Mouse (Mus musculus) heart, embryonic 16.5 days (tissue): ENCODE data around the gene Ehbp1. TPM values are rescaled to one million over a fixed set of nuclear protein-coding genes. Genes with fewer than 3 reads are reported as not detected.

ENCODE experiments used
- ATAC-seq: fragments of 200-750 bp; cut with Nextera tagmentation; replicated peaks from 2 replicates; pipeline ENCODE4 v1.8.0; 2017; ENCODE audit warnings: moderate number of reproducible peaks; ENCODE audit not compliant: insufficient read depth, low FRiP score; ENCODE audit errors: extremely low read depth
- H3K27ac ChIP-seq: fragments of 300-500 bp; sonication (generic); 2 replicates; pipeline ENCODE4 v1.5.1; 2014; ENCODE audit warnings: mild to moderate bottlenecking, low read length, control low read depth, moderate library complexity
- H3K27me3 ChIP-seq: fragments of 300-500 bp; sonication (generic); 2 replicates; pipeline ENCODE4 v1.6.1; 2014; ENCODE audit warnings: low read length, mixed read lengths; ENCODE audit not compliant: control insufficient read depth, insufficient read depth
- H3K36me3 ChIP-seq: fragments of 300-500 bp; sonication (generic); 2 replicates; pipeline ENCODE4 v1.6.1; 2014; ENCODE audit not compliant: control insufficient read depth, insufficient read depth
- H3K4me1 ChIP-seq: fragments of 300-500 bp; sonication (generic); 2 replicates; pipeline ENCODE4 v1.6.1; 2014; ENCODE audit warnings: low read length, mixed read lengths; ENCODE audit not compliant: control insufficient read depth, insufficient read depth
- H3K4me2 ChIP-seq: fragments of 300-500 bp; sonication (generic); 2 replicates; pipeline ENCODE4 v1.6.1; 2014; ENCODE audit warnings: low read depth, mild to moderate bottlenecking, control low read depth, low read length
- H3K4me3 ChIP-seq: fragments of 300-500 bp; sonication (generic); 2 replicates; pipeline ENCODE4 v1.5.1; 2014; ENCODE audit warnings: mild to moderate bottlenecking, control low read depth, low read length
- H3K9ac ChIP-seq: fragments of 300-500 bp; sonication (generic); 2 replicates; pipeline ENCODE4 v1.6.1; 2014; ENCODE audit warnings: low read length, control low read depth
- H3K9me3 ChIP-seq: fragments of 300-500 bp; sonication (generic); replicated peaks from 2 replicates; pipeline ENCODE4 v1.6.1; 2016; ENCODE audit warnings: low read length; ENCODE audit not compliant: control insufficient read depth
- WGBS: fragments of 180-500 bp; shearing (Covaris S2); extraction: QIAGEN DNeasy Blood & Tissue Kit; methylation state at CpG from one replicate; pipeline ENCODE4 v1.1.7; 2014; 5-methylcytosine and 5-hydroxymethylcytosine counted together
- polyA plus RNA-seq: library from polyadenylated mRNA; unstranded; fragments of >200 nt; fragmentation: Nextera tagmentation; extraction: Ambion mirVana; gene quantifications from 2 replicates; pipeline ENCODE4 v1.2.1, GENCODE M21; 2015

The Ehbp1 gene
- polyA plus RNA-seq, 1 experiment from 2014 or later, result 55.8 TPM

DNA sequence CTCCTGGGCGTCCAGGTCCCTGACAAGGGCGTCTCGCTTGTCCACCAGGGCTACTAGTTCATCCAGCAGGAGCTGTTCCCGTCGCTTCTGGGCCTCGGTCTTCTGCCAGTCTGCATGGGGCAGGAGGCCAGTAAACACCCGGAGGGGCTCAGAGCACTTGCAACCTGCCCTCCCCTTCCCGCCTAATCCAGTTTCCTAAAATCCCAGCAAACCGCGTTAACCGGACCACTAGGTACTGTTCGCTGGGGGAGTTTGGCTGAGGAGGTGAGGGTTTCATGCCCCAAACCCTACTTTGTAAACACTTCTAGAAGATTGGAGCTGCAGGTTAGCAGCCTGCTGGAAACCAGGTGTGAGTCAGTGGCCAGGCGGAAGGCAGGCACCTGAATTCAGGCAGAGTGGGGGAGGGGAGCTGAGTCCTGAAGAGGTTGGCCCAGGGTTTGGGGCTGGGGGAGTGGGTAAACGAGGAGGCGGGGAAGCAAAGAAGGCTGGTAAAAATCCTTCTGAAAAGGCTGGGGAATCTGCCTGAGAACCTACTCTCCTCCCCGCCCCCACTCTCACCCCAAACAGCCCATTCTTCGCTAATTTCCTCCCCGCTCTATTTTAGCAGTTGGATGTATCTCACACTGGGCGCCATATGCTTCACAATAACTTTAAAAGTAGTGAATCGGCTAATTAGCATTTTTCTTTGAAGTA is 334.9 kb downstream of the Ehbp1 start:
- Histone ChIP-seq H3K36me3 (peaks cover 8% of the 10 kb centered on the region), H3K27me3 (peaks cover 31% of the 10 kb centered on the region), H3K27ac (no peak overlapping the region), H3K9me3 (no peaks in the 10 kb centered on the region), H3K4me2 (no peak overlapping the region), H3K4me1 (peaks cover 15% of the 10 kb centered on the region; the same call in 1 of the 2 replicates), H3K9ac (no peak overlapping the region), H3K4me3 (no peak overlapping the region)
- ATAC-seq, result no peak
- WGBS, result 41% methylated on average over 20 of the region's 20 CpGs

DNA sequence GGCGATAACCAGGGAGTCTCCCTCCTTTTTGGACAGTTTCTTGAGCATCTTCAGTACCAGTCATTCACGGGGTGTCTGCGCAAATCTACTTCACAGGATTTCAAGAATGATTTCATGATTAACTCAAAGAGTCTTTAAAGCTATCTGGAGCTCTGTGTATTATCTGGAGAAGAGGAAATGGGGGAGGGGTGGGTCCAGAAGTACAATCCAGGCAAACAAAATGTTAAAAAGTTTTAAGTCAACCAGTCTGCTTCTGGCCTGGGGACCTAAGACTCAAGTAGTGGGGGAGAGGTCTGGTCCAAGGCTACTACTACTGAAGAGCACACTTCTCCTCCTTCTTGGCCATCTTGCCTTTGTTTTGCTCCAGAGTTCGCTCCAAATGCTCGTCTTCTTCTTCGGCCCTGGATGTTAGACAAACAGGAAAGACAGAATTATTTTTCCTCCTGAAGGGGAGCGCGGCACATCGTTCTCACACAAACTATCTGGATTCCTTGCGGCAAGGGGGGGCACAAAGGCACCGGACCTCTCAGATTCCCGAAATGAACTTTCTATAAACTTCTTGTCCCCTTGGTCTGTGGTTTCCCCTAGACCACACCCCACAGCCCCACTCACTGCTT is 335.5 kb downstream of the Ehbp1 start:
- Histone ChIP-seq H3K9me3 (no peaks in the 10 kb centered on the region), H3K36me3 (peaks cover 8% of the 10 kb centered on the region), H3K4me2 (no peak overlapping the region), H3K27ac (no peak overlapping the region), H3K27me3 (peaks cover 33% of the 10 kb centered on the region), H3K4me3 (no peak overlapping the region), H3K9ac (no peak overlapping the region), H3K4me1 (peaks cover 19% of the 10 kb centered on the region; the same call in 1 of the 2 replicates)
- no peak for ATAC-seq
- 66% methylated on average over 12 of the region's 12 CpGs for WGBS

DNA sequence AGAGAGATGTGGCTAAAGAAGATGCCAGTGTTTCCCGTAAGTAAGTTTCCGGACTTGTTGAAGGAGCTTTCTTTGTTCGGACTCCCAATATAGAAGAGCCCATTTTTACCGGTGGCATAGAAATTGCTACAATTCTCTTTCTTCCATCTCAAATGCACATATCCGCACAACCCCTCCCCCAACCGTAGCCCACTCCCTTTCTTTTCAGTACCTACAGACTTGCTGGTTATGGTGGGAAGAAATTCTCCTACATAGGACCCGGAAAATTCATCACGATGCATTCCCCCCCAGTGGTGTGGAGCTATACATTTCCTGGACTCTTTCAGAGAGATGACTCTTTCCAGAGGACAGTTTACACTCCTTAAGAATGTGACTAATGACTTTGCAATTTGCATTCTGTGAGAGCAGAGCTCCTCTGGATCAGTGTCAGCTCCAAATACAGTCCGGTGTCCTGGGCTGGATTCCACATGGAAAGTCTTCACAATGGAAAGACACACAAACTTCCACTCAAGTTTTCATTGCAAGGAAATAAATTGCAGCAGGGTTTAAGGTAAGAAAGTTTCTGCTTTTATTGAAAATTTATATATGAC is 336.7 kb downstream of the Ehbp1 start:
- H3K36me3 ChIP-seq, result peaks cover 8% of the 10 kb centered on the region
- WGBS, result 54% methylated on average over 9 of the region's 9 CpGs
- no peak overlapping the region for H3K27ac ChIP-seq
- H3K9ac ChIP-seq, result no peak overlapping the region
- peaks cover 26% of the 10 kb centered on the region; the same call in 1 of the 2 replicates for H3K4me1 ChIP-seq
- H3K4me2 ChIP-seq, result no peak overlapping the region
- no peaks in the 10 kb centered on the region for H3K9me3 ChIP-seq
- no peak for ATAC-seq
- H3K4me3 ChIP-seq, result no peak overlapping the region
- peaks cover 44% of the 10 kb centered on the region for H3K27me3 ChIP-seq

DNA sequence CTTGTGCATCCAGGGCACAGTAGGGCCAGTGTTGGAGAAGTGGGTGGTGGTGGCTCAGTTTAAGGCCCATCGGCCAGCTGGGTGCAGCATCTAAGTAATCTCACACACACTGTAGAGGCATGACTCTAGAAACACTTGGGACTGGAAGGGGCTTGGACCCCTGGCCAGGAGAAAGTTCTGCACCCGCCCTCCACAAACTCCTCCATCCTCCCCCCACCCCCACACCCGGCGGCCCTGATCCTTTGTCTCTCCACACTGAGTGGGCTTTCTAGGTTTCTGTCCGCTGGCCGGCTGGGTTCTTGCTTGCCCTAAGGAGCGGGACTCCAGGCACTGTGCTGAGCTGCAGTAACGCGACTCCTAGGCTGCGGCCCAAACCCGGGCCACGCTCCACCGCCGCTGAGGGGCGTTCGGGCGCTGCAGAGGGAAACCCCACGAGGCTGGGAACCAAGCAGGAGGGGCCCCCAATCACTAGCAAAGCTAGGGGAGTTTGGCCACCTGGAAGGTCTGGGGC is 337.7 kb downstream of the Ehbp1 start:
- Histone ChIP-seq H3K9me3 (no peaks in the 10 kb centered on the region), H3K4me3 (peak overlapping the region; percentile 12; the same call in 1 of the 2 replicates), H3K4me1 (peaks cover 26% of the 10 kb centered on the region; the same call in 1 of the 2 replicates), H3K4me2 (peak overlapping the region; percentile 32; the same call in 1 of the 2 replicates), H3K9ac (no peak overlapping the region), H3K27me3 (peaks cover 53% of the 10 kb centered on the region), H3K36me3 (peaks cover 8% of the 10 kb centered on the region), H3K27ac (no peak overlapping the region)
- WGBS, result 12% methylated on average over 18 of the region's 18 CpGs
- no peak for ATAC-seq

DNA sequence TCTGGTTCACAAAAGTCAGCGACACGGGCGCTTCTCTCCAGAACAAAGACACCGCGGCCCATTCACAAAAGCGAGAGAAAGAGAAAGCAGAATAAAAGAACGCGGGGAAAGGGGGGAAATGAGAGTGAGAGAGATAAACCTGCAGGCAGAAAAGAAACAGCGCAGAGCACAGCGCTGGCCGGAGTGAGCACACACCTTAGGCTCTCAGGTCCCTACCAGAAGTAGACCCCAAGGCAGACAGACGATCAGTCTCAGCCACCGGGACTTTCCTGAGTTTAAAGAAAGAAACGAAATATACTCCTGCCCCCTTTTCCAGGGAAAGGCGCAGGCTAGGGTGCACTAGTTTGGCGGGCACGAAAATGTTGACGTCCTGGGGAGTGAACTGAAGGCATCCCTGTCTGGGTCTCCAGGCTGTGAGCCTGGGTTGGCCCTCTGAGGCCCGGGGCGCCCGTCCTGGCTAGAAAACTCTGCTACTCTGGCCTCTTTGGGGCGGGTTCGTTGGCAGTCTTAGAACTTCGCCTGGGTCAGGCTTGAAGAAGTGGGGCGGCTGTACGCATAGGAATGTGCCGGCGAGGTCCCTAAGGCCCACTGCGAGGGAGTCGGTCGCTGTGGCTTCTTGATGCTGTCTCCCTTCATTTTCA is 338.6 kb downstream of the Ehbp1 start:
- ATAC-seq, result no peak
- Histone ChIP-seq H3K4me2 (peak overlapping the region; percentile 95), H3K4me1 (peaks cover 25% of the 10 kb centered on the region; the same call in 1 of the 2 replicates), H3K9me3 (no peaks in the 10 kb centered on the region), H3K4me3 (peak overlapping the region; percentile 58), H3K27me3 (peaks cover 62% of the 10 kb centered on the region), H3K9ac (no peak overlapping the region; the same call in 1 of the 2 replicates), H3K27ac (no peak overlapping the region), H3K36me3 (peaks cover 8% of the 10 kb centered on the region)
- 3% methylated on average over 31 of the region's 31 CpGs for WGBS

DNA sequence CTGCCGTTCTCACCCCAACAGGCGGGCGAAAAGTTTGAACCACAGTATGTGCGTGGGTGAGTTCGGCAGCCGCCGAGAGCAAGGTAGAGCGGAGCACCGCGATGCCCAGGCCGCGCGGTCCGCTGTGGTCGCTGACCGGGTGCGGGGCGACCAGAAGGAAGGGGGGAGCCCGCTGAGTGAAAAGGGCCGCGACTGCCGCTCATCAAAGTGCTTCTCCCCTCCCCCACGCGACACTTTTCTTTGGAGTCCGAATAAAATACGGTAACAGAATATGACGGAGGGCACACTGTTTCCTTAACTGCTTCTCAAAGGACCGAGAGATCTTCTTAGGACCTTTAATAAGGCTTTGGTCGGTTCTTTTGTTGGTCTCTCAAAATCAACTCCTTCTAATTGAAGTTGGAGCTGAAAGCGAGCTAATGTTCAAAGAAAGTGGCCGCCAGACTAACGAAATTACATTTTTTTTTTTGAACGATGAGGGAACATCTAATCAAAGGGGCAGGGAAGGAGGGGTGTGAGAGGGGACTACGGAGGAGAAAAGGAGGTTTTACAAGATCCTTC is 339.2 kb downstream of the Ehbp1 start, which contains the start of gene Otx1:
Gene Otx1, minus strand, starts transcription at position 115 of the 558 bp plus-strand sequence.
- Histone ChIP-seq H3K4me2 (peak within 1 kb of the TSS; percentile 95), H3K36me3 (peaks cover 8% of the 10 kb centered on the region), H3K4me1 (peaks cover 24% of the 10 kb centered on the region; the same call in 1 of the 2 replicates), H3K4me3 (peak within 1 kb of the TSS; percentile 58), H3K27me3 (peaks cover 68% of the 10 kb centered on the region), H3K9me3 (no peaks in the 10 kb centered on the region), H3K27ac (no peak within 1 kb of the TSS), H3K9ac (peak within 1 kb of the TSS; percentile 67)
- WGBS, result 2% methylated on average over 34 of the region's 34 CpGs
- ATAC-seq, result no peak

DNA sequence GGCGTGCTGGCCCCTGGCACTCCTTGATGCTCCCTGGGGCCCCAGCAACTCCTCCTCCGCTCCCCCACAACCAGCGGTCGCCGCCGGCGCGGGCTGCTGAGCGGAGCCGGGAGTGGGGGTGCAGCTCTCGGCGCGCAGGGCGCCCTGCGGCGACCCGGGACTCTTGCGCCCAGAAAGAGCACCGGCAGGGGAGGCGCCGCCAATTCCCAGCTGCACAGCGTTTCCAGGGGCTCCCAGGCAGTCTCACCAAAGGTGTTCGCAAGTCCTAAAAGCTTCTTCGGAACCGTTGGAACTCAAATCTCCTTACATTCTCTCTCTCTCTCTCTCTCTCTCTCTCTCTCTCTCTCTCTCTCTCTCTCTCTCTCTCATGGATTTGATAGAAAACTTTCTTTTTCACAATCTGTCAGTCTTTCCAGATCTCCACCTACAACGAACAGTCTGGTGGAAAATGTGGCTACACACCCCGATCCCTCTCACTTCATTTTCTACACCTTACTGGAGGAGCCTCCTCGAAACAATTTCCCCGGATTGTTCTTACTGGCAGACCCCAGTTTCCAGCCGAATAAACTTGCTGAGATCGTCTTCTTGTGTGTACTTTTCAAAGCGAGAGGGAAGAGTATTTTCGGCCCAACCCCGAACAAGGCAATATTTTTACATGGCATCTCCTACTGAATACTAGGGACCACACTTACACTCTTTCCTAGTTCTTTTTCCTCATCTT is 339.9 kb downstream of the Ehbp1 start:
- no peaks in the 10 kb centered on the region for H3K9me3 ChIP-seq

More for the DNA sequence above, 339.9 kb downstream of the Ehbp1 start:
- H3K27ac ChIP-seq, result no peak overlapping the region
- H3K27me3 ChIP-seq, result peaks cover 71% of the 10 kb centered on the region
- WGBS, result under 1% methylated on average over 34 of the region's 34 CpGs
- H3K4me1 ChIP-seq, result peaks cover 26% of the 10 kb centered on the region; the same call in 1 of the 2 replicates
- peak overlapping the region; percentile 67 for H3K9ac ChIP-seq
- peaks cover 8% of the 10 kb centered on the region for H3K36me3 ChIP-seq
- H3K4me2 ChIP-seq, result peak overlapping the region; percentile 95
- ATAC-seq, result no peak
- H3K4me3 ChIP-seq, result peak overlapping the region; percentile 58
